Mouse (Mus musculus) ES-Bruce4 (cell line): ENCODE data around the gene Gm49361.

Experiments
- CTCF ChIP-seq: IDR thresholded peaks from one replicate; pipeline ENCODE4 v1.8.1; 2011; ENCODE audit warnings: low read depth, low read length
- POLR2A ChIP-seq: IDR thresholded peaks from one replicate; pipeline ENCODE4 v1.8.1; 2011; ENCODE audit warnings: low read length; ENCODE audit not compliant: insufficient read depth

- TF ChIP-seq POLR2A (no peak), CTCF (no peak)
These were observed 5.3 kb downstream of the Gm49361 start for GRCm38 (mm10) chr14:57740651-57741050.
